Mouse (Mus musculus) testis, adult 2 months (tissue): Measurements from ENCODE around the gene Folr2. TPM values are rescaled to one million over a fixed set of nuclear protein-coding genes. Genes with fewer than 3 reads are reported as not detected.

Experiments
- H3K27ac ChIP-seq: fragments of 200-500 bp; 2 replicates; pipeline ENCODE4 v1.5.1; 2012; ENCODE audit warnings: low read depth, low read length; ENCODE audit not compliant: control insufficient read depth, insufficient read depth
- H3K27me3 ChIP-seq: fragments of 200-500 bp; 2 replicates; pipeline ENCODE4 v1.6.1; 2012; ENCODE audit warnings: mild to moderate bottlenecking, low read length, moderate library complexity; ENCODE audit not compliant: control insufficient read depth, insufficient read depth
- H3K36me3 ChIP-seq: fragments of 200-500 bp; 2 replicates; pipeline ENCODE4 v1.6.1; 2012; ENCODE audit warnings: mild to moderate bottlenecking, low read length; ENCODE audit not compliant: control insufficient read depth, insufficient read depth
- H3K4me1 ChIP-seq: fragments of 200-500 bp; 2 replicates; pipeline ENCODE4 v1.6.1; 2012; ENCODE audit warnings: low read length; ENCODE audit not compliant: control insufficient read depth, insufficient read depth
- H3K4me3 ChIP-seq: fragments of 200-500 bp; 2 replicates; pipeline ENCODE4 v1.5.1; 2012; ENCODE audit warnings: low read depth, mild to moderate bottlenecking, low read length, moderate library complexity, mixed read lengths; ENCODE audit not compliant: control insufficient read depth
- CTCF ChIP-seq: fragments of 200-500 bp; IDR thresholded peaks from 2 replicates; pipeline ENCODE4 v1.5.1; 2012; ENCODE audit warnings: low read depth, mild to moderate bottlenecking, inconsistent platforms, low read length, moderate library complexity; ENCODE audit not compliant: control insufficient read depth, insufficient read depth, insufficient replicate concordance
- POLR2A ChIP-seq: fragments of 200-500 bp; IDR thresholded peaks from 2 replicates; pipeline ENCODE4 v1.6.1; 2012; ENCODE audit warnings: low read depth, mild to moderate bottlenecking, inconsistent platforms, low read length, moderate library complexity; ENCODE audit not compliant: control insufficient read depth
- polyA plus RNA-seq: library from polyadenylated mRNA; depleted of rRNA; stranded (reverse); fragments of >200 nt; gene quantifications from 2 replicates; pipeline ENCODE4 v1.2.3, GENCODE M21; 2012

Folr2 gene
- polyA plus RNA-seq, 1 experiment, result 2.7 TPM

- TF ChIP-seq CTCF (no peak), POLR2A (no peak)
- Histone ChIP-seq H3K27me3 (no peaks in the 10 kb centered on the region), H3K36me3 (no peaks in the 10 kb centered on the region), H3K4me1 (peaks cover 4% of the 10 kb centered on the region; the same call in 1 of the 2 replicates), H3K4me3 (no peak within 1 kb of the TSS), H3K27ac (no peak within 1 kb of the TSS)
Observed at GRCm38 (mm10) chr7:101863415-101863814, 6.4 kb upstream of the Folr2 start, which contains the start of gene Anapc15. Gene Anapc15 (plus strand): TSS chr7:101863715.

- Histone ChIP-seq H3K27ac (no peak overlapping the region), H3K4me3 (no peak overlapping the region), H3K27me3 (no peaks in the 10 kb centered on the region), H3K4me1 (peaks cover 6% of the 10 kb centered on the region; the same call in 1 of the 2 replicates), H3K36me3 (no peaks in the 10 kb centered on the region)
- no peak for TF ChIP-seq POLR2A
- TF ChIP-seq CTCF, result no peak
Observed at GRCm38 (mm10) chr7:101862291-101862690, 5.3 kb upstream of the Folr2 start.

- H3K27ac ChIP-seq, result no peak overlapping the region
- TF ChIP-seq POLR2A, result no peak
- TF ChIP-seq CTCF, result no peak
- peaks cover 4% of the 10 kb centered on the region; the same call in 1 of the 2 replicates for H3K4me1 ChIP-seq
- no peaks in the 10 kb centered on the region for H3K27me3 ChIP-seq
- no peaks in the 10 kb centered on the region for H3K36me3 ChIP-seq
- no peak overlapping the region for H3K4me3 ChIP-seq
Observed at GRCm38 (mm10) chr7:101860978-101861377, 4.0 kb upstream of the Folr2 start.

- peaks cover 4% of the 10 kb centered on the region; the same call in 1 of the 2 replicates for H3K4me1 ChIP-seq
- H3K27ac ChIP-seq, result no peak overlapping the region
- H3K27me3 ChIP-seq, result no peaks in the 10 kb centered on the region
- no peak overlapping the region for H3K4me3 ChIP-seq
- no peaks in the 10 kb centered on the region for H3K36me3 ChIP-seq
- TF ChIP-seq POLR2A (no peak), CTCF (no peak)
Observed at GRCm38 (mm10) chr7:101858362-101858761, 1.4 kb upstream of the Folr2 start.

GRCm38 (mm10) chr7:101853816-101854215, 3.2 kb downstream of the Folr2 start:
- Histone ChIP-seq H3K27me3 (no peaks in the 10 kb centered on the region), H3K4me3 (no peak overlapping the region), H3K4me1 (peaks cover 4% of the 10 kb centered on the region; the same call in 1 of the 2 replicates), H3K36me3 (no peaks in the 10 kb centered on the region), H3K27ac (no peak overlapping the region)
- TF ChIP-seq POLR2A (no peak), CTCF (no peak)

- Histone ChIP-seq H3K27me3 (no peaks in the 10 kb centered on the region), H3K36me3 (no peaks in the 10 kb centered on the region), H3K4me1 (no peaks in the 10 kb centered on the region), H3K27ac (no peak overlapping the region), H3K4me3 (no peak overlapping the region)
- no peak for TF ChIP-seq CTCF
- no peak for TF ChIP-seq POLR2A
Observed at GRCm38 (mm10) chr7:101852846-101853245, 4.1 kb downstream of the Folr2 start.

- H3K27me3 ChIP-seq, result no peaks in the 10 kb centered on the region
- no peaks in the 10 kb centered on the region for H3K36me3 ChIP-seq
- no peak overlapping the region for H3K27ac ChIP-seq
- no peak for TF ChIP-seq CTCF
- TF ChIP-seq POLR2A, result no peak
- H3K4me1 ChIP-seq, result no peaks in the 10 kb centered on the region
- H3K4me3 ChIP-seq, result no peak overlapping the region
Observed at GRCm38 (mm10) chr7:101851689-101852088, 5.3 kb downstream of the Folr2 start.

GRCm38 (mm10) chr7:101847934-101848333, 9.1 kb downstream of the Folr2 start:
- Histone ChIP-seq H3K4me3 (no peak overlapping the region), H3K27me3 (no peaks in the 10 kb centered on the region), H3K4me1 (no peaks in the 10 kb centered on the region), H3K36me3 (no peaks in the 10 kb centered on the region), H3K27ac (no peak overlapping the region)
- TF ChIP-seq POLR2A (no peak), CTCF (no peak)
